Mouse (Mus musculus): ENCODE data around the gene Dnaic1. TPM values are rescaled to one million over a fixed set of nuclear protein-coding genes. Genes with fewer than 3 reads are reported as not detected.

Gene Dnaic1
- polyA plus RNA-seq, 1 experiment from 2014 or later = 1.4 TPM

DNA sequence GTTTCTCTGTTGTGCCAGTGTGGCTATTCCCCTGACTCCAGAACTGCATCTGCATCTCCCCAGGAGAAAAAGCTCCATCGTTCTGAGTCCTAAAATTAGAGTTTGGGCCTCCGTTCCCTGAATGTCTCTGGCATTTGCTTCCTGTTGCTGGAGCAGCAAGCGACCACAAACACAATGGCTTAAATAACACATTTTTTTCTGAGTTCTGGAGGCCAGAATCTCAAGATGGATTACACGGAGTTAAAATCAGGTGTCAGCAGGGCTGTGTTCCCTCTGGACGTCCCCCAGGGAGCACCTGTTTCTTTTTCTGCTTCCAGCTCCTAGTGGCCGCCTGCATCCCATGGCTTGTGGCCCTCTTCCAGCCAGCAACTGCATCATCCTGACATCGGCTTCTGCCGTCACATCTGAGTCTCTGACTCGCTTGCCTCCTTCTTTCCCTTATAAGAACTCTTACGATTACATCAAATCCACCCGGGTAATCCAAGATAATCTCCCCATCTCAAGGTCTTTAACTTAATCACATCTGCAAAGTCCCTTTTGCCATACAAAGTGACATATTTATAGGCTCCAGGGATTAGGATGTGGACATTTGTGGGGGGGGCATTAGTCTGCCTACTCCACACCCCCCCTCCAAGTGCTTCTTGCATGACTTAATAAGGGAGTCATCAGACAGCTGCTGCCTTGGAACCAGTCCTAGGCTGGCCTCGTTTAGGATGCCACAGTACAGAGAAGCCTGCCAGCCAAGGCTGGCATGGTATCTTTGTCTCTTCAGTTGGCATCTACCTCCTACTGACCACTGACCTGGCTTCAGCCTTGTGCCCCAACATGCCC is 49.6 kb downstream of the Dnaic1 start:
- Histone ChIP-seq H3K36me3 (ENCODE audit: control insufficient read depth, insufficient read depth, low read length) (no peaks in the 10 kb centered on the region), H3K4me1 (ENCODE audit: control insufficient read depth, insufficient read depth, low read length) (peaks cover 40% of the 10 kb centered on the region), H3K9ac (ENCODE audit: low read length) (no peak overlapping the region), H3K27ac (ENCODE audit: low read depth, low read length) (no peak overlapping the region; the same call in 1 of the 2 replicates), H3K4me2 (ENCODE audit: low read length) (no peak overlapping the region), H3K4me3 (ENCODE audit: low read depth, low read length) (no peak overlapping the region), H3K27me3 (replicated peaks; ENCODE audit: control insufficient read depth, insufficient read depth, low read length) (no peaks in the 10 kb centered on the region), H3K9me3 (replicated peaks; ENCODE audit: control insufficient read depth, low read length) (no peaks in the 10 kb centered on the region)
- peak; percentile 61 for DNase-seq (ENCODE audit: low spot score)
- 51% methylated on average over 12 of the region's 12 CpGs for WGBS
- ATAC-seq = no peak

DNA sequence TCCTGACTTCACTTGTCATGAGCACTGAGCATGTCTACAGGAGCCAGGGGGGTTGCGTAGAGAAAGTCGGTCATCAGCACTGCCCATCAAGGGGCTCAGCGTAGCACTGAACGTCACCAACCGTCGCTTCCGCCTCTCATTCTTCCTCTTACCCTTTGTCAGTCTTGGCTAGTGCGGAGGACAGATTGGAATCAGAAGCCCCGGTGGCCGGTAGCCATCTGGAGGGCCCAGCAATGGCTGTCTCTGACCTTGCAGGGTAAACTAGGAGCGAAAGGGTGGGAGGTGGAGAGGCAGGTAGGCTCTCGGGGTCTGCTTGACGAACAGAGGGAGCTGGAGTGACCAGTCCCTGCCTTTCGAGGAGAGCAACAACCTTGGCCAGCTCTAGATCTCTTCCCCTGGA is 52.5 kb downstream of the Dnaic1 start:
- no peak for ATAC-seq
- H3K9me3 ChIP-seq (replicated peaks; ENCODE audit: control insufficient read depth, low read length) = no peaks in the 10 kb centered on the region

DNA sequence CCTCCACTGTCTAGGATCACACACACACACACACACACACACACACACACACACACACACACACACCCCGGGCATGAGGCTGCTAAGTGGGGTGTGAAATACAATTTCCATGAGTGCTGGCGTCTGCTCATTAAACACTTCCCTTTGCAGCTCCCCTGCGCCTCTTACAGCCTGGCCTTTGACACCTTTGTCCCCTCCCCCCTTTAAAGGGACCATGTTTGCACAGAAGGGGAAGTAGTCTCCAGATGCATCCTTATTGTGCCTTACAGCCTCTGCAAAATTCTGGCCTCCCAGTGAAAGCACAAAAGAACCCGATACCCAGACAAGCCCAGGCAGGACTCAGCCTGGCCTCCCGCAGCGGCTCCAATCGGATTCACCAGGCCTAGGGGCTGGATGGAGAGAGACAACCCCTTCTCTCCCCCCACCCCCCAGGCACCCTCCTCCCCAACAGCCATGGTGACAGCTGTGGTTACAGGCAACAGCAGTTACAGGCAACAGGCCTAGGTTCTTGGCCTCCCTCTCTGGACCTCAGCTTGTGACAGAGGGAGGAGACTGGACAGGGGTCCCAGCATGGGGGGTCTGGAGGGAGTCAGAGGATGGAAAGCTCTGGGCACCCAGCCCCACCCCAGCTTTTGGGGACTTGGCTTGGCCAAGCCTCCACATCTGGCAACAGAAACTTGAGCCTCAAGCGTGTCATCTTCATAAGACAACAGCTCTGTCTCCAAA is 58.8 kb downstream of the Dnaic1 start:
- no peak overlapping the region for H3K4me3 ChIP-seq (ENCODE audit: low read depth, low read length)
- peak; percentile 49 for ATAC-seq
- H3K27ac ChIP-seq (ENCODE audit: low read depth, low read length) = peak overlapping the region; percentile 46; the same call in 1 of the 2 replicates
- DNase-seq (ENCODE audit: low spot score) = peak; percentile 63
- no peaks in the 10 kb centered on the region for H3K9me3 ChIP-seq (replicated peaks; ENCODE audit: control insufficient read depth, low read length)
- no peaks in the 10 kb centered on the region for H3K36me3 ChIP-seq (ENCODE audit: control insufficient read depth, insufficient read depth, low read length)
- H3K4me1 ChIP-seq (ENCODE audit: control insufficient read depth, insufficient read depth, low read length) = peaks cover 27% of the 10 kb centered on the region
- 8% methylated on average over 8 of the region's 8 CpGs for WGBS
- H3K4me2 ChIP-seq (ENCODE audit: low read length) = no peak overlapping the region
- H3K27me3 ChIP-seq (replicated peaks; ENCODE audit: control insufficient read depth, insufficient read depth, low read length) = no peaks in the 10 kb centered on the region
- H3K9ac ChIP-seq (ENCODE audit: low read length) = peak overlapping the region; percentile 36; the same call in 1 of the 2 replicates

More for the DNA sequence above, 52.5 kb downstream of the Dnaic1 start:
- Histone ChIP-seq H3K36me3 (ENCODE audit: control insufficient read depth, insufficient read depth, low read length) (no peaks in the 10 kb centered on the region), H3K4me3 (ENCODE audit: low read depth, low read length) (no peak overlapping the region), H3K27ac (ENCODE audit: low read depth, low read length) (no peak overlapping the region), H3K4me2 (ENCODE audit: low read length) (no peak overlapping the region), H3K27me3 (replicated peaks; ENCODE audit: control insufficient read depth, insufficient read depth, low read length) (no peaks in the 10 kb centered on the region), H3K9ac (ENCODE audit: low read length) (no peak overlapping the region), H3K4me1 (ENCODE audit: control insufficient read depth, insufficient read depth, low read length) (peaks cover 22% of the 10 kb centered on the region)
- WGBS = 91% methylated on average over 14 of the region's 14 CpGs
- DNase-seq (ENCODE audit: low spot score) = no peak

GRCm38 (mm10) chr4:41630196-41630595 is 60.6 kb downstream of the Dnaic1 start:
- WGBS = 33% methylated on average over 6 of the region's 6 CpGs
- H3K27ac ChIP-seq (ENCODE audit: low read depth, low read length) = no peak overlapping the region

GRCm38 (mm10) chr4:41631390-41631789 is 61.8 kb downstream of the Dnaic1 start:
- Histone ChIP-seq H3K9ac (ENCODE audit: low read length) (peak overlapping the region; percentile 17; the same call in 1 of the 2 replicates), H3K27me3 (replicated peaks; ENCODE audit: control insufficient read depth, insufficient read depth, low read length) (no peaks in the 10 kb centered on the region), H3K4me2 (ENCODE audit: low read length) (peak overlapping the region; percentile 19; the same call in 1 of the 2 replicates), H3K36me3 (ENCODE audit: control insufficient read depth, insufficient read depth, low read length) (no peaks in the 10 kb centered on the region), H3K4me1 (ENCODE audit: control insufficient read depth, insufficient read depth, low read length) (peaks cover 27% of the 10 kb centered on the region), H3K9me3 (replicated peaks; ENCODE audit: control insufficient read depth, low read length) (no peaks in the 10 kb centered on the region), H3K27ac (ENCODE audit: low read depth, low read length) (no peak overlapping the region; the same call in 1 of the 2 replicates), H3K4me3 (ENCODE audit: low read depth, low read length) (no peak overlapping the region)
- 1% methylated on average over 11 of the region's 11 CpGs for WGBS
- DNase-seq (ENCODE audit: low spot score) (peak; percentile 68), ATAC-seq (peak; percentile 35)

More at GRCm38 (mm10) chr4:41630196-41630595, 60.6 kb downstream of the Dnaic1 start:
- no peak overlapping the region for H3K4me3 ChIP-seq (ENCODE audit: low read depth, low read length)
- H3K9me3 ChIP-seq (replicated peaks; ENCODE audit: control insufficient read depth, low read length) = no peaks in the 10 kb centered on the region
- no peaks in the 10 kb centered on the region for H3K27me3 ChIP-seq (replicated peaks; ENCODE audit: control insufficient read depth, insufficient read depth, low read length)
- ATAC-seq (no peak), DNase-seq (ENCODE audit: low spot score) (no peak)
- no peak overlapping the region for H3K9ac ChIP-seq (ENCODE audit: low read length)
- H3K4me1 ChIP-seq (ENCODE audit: control insufficient read depth, insufficient read depth, low read length) = peaks cover 27% of the 10 kb centered on the region
- H3K36me3 ChIP-seq (ENCODE audit: control insufficient read depth, insufficient read depth, low read length) = no peaks in the 10 kb centered on the region
- H3K4me2 ChIP-seq (ENCODE audit: low read length) = no peak overlapping the region

DNA sequence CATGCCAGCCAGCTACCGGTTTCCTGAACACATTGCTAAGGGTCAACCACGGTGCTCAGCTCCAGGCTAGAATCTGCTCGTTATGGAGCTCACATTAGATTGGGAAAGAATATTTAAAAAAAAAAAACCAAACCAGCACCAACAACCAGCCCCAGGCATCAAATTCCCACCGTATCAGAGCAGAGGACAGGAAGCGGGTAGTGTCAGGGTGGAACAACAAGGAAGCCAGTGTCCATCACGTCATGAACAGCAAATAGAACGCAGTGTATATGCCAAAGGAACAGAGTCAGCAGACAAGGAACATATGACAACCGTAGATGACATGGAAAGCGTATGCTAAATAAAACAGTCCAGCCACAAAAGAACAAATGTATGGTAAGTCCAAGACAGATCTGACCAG is 63.4 kb downstream of the Dnaic1 start:
- H3K9me3 ChIP-seq (replicated peaks; ENCODE audit: control insufficient read depth, low read length) = no peaks in the 10 kb centered on the region
- no peak for DNase-seq (ENCODE audit: low spot score)
- peaks cover 27% of the 10 kb centered on the region for H3K4me1 ChIP-seq (ENCODE audit: control insufficient read depth, insufficient read depth, low read length)
- H3K4me2 ChIP-seq (ENCODE audit: low read length) = no peak overlapping the region
- 70% methylated on average over 9 of the region's 9 CpGs for WGBS
- H3K27ac ChIP-seq (ENCODE audit: low read depth, low read length) = no peak overlapping the region
- peaks cover 3% of the 10 kb centered on the region; the same call in 1 of the 2 replicates for H3K36me3 ChIP-seq (ENCODE audit: control insufficient read depth, insufficient read depth, low read length)
- no peak for ATAC-seq
- H3K9ac ChIP-seq (ENCODE audit: low read length) = no peak overlapping the region
- no peaks in the 10 kb centered on the region for H3K27me3 ChIP-seq (replicated peaks; ENCODE audit: control insufficient read depth, insufficient read depth, low read length)
- no peak overlapping the region for H3K4me3 ChIP-seq (ENCODE audit: low read depth, low read length)

DNA sequence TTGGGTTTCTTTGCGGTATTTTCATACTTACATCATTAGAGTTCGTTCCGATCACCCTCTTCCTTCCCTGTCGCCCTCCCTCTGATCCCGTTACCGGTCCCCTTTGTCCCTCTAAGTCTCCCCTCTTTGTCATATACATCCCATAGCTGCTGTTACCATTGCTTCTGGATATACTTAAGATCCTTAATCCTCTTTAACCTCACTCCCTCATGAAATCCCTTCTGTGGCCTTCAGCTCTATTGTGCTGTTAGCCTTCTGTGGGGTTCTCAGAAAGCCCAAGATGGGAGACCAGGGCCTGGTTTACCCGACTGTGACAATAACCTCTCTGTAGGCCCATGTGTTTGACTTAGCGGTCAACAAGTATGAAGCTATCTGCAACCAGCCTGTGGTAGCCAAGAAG is 65.1 kb downstream of the Dnaic1 start:
- ATAC-seq (no peak), DNase-seq (ENCODE audit: low spot score) (no peak)
- 47% methylated on average over 8 of the region's 8 CpGs for WGBS
- Histone ChIP-seq H3K9me3 (replicated peaks; ENCODE audit: control insufficient read depth, low read length) (no peaks in the 10 kb centered on the region), H3K27ac (ENCODE audit: low read depth, low read length) (no peak overlapping the region), H3K36me3 (ENCODE audit: control insufficient read depth, insufficient read depth, low read length) (peaks cover 3% of the 10 kb centered on the region; the same call in 1 of the 2 replicates), H3K27me3 (replicated peaks; ENCODE audit: control insufficient read depth, insufficient read depth, low read length) (no peaks in the 10 kb centered on the region), H3K9ac (ENCODE audit: low read length) (no peak overlapping the region), H3K4me1 (ENCODE audit: control insufficient read depth, insufficient read depth, low read length) (peaks cover 28% of the 10 kb centered on the region), H3K4me3 (ENCODE audit: low read depth, low read length) (no peak overlapping the region), H3K4me2 (ENCODE audit: low read length) (no peak overlapping the region)

GRCm38 (mm10) chr4:41635224-41635623 is 65.6 kb downstream of the Dnaic1 start:
- Histone ChIP-seq H3K4me1 (ENCODE audit: control insufficient read depth, insufficient read depth, low read length) (peaks cover 26% of the 10 kb centered on the region), H3K36me3 (ENCODE audit: control insufficient read depth, insufficient read depth, low read length) (peaks cover 3% of the 10 kb centered on the region; the same call in 1 of the 2 replicates), H3K4me2 (ENCODE audit: low read length) (no peak overlapping the region), H3K4me3 (ENCODE audit: low read depth, low read length) (no peak overlapping the region), H3K27me3 (replicated peaks; ENCODE audit: control insufficient read depth, insufficient read depth, low read length) (no peaks in the 10 kb centered on the region), H3K9me3 (replicated peaks; ENCODE audit: control insufficient read depth, low read length) (no peaks in the 10 kb centered on the region), H3K9ac (ENCODE audit: low read length) (no peak overlapping the region), H3K27ac (ENCODE audit: low read depth, low read length) (no peak overlapping the region)
- DNase-seq (ENCODE audit: low spot score) (no peak), ATAC-seq (no peak)
- WGBS = 79% methylated on average over 8 of the region's 8 CpGs
